Mouse (Mus musculus) spleen, adult 2 months (tissue): ENCODE measurements around the gene Olfr1428.

ENCODE experiments used
- CTCF ChIP-seq: fragments of 200-500 bp; IDR thresholded peaks from 2 replicates; pipeline ENCODE4 v1.5.1; 2011; ENCODE audit warnings: mild to moderate bottlenecking, inconsistent platforms; ENCODE audit not compliant: insufficient read depth, insufficient read length, insufficient replicate concordance; ENCODE audit errors: extremely low read depth
- POLR2A ChIP-seq: fragments of 200-500 bp; IDR thresholded peaks from 2 replicates; pipeline ENCODE4 v1.6.1; 2011; ENCODE audit warnings: low read depth, low read length, inconsistent platforms

GRCm38 (mm10) chr19:12116464-12116863 lies 767 bp upstream of the Olfr1428 start:
- TF ChIP-seq CTCF (no peak), POLR2A (no peak)
